ENCODE assay signal across 16 mouse cellular contexts in the genomic region with DNA sequence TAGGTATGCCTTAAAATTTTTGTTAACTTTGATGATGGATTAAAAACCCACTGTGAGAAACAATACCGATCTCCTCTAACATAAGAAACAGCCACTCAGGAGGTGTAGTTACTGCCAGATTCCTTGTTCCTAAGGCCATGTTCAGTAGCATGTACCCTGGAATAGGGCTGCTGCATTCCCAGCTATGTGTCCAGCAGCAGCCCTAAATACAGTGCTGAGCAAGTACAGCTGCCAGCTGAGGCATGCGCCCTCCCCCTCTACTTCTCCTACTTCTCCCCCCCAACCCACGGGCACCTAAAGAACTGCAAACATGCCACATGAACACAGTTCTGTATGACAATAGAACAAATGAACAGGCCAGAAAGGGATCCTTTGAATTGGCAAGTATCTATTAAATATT. TPM values are rescaled to one million over a fixed set of nuclear protein-coding genes. Genes with fewer than 3 reads are reported as not detected.
DNase-seq lines count a peak whose midpoint lies in the region; ATAC-seq and TF ChIP-seq lines count a peak whose summit lies in the region.
"Had no signal": no experiment of that assay in that cellular context is flagged by ENCODE, and none has a peak within 500 bp of the region (broad histone marks: within the 10 kb centered on the region; RNA-seq: fewer than 3 reads in every experiment).

No protein-coding gene starts in this region.

- no peak for TF ChIP-seq POLR2A in olfactory bulb, adult 2 months (IDR thresholded peaks at IDR 0.05; ENCODE audit: insufficient read depth, low read depth, low read length)

- no peaks in the 10 kb centered on the region for H3K27me3 ChIP-seq in heart, embryonic 13.5 days (replicated peaks)
- H3K27me3 ChIP-seq in lung, embryonic 15.5 days: no peaks in the 10 kb centered on the region
- no peaks in the 10 kb centered on the region for H3K27me3 ChIP-seq in lung, postnatal 0 days (replicated peaks; ENCODE audit: insufficient read depth, low read length)
- no peaks in the 10 kb centered on the region for H3K27me3 ChIP-seq in hindbrain, embryonic 10.5 days (ENCODE audit: insufficient read depth, poor library complexity, severe bottlenecking)

- ATAC-seq in heart, embryonic 13.5 days (ENCODE audit: extremely low read depth, insufficient number of reproducible peaks, low FRiP score, low TSS enrichment): no peak
- no peak for ATAC-seq in lung, embryonic 15.5 days (ENCODE audit: borderline replicate concordance, extremely low read depth, low FRiP score, low TSS enrichment)
- no peak for ATAC-seq in lung, postnatal 0 days
- ATAC-seq: activated CD4-positive, CD25-positive, alpha-beta regulatory T cell, adult 4 months had no signal

- no peaks in the 10 kb centered on the region for H3K9me3 ChIP-seq in heart, embryonic 13.5 days
- H3K9me3 ChIP-seq in lung, embryonic 15.5 days: no peaks in the 10 kb centered on the region
- no peaks in the 10 kb centered on the region for H3K9me3 ChIP-seq in lung, postnatal 0 days (ENCODE audit: low read length)
- H3K9me3 ChIP-seq in hindbrain, embryonic 10.5 days: no peaks in the 10 kb centered on the region
- H3K9me3 ChIP-seq: forebrain, embryonic 10.5 days had no signal

- no peak overlapping the region for H3K4me2 ChIP-seq in heart, embryonic 13.5 days
- H3K4me2 ChIP-seq in lung, embryonic 15.5 days: no peak overlapping the region
- no peak overlapping the region for H3K4me2 ChIP-seq in lung, postnatal 0 days (replicated peaks; ENCODE audit: low read depth, low read length)
- H3K4me2 ChIP-seq: liver, embryonic 11.5 days had no signal

- WGBS in heart, embryonic 13.5 days: 63% methylated on average over 3 of the region's 3 CpGs
- 55% methylated on average over 3 of the region's 3 CpGs for WGBS in lung, embryonic 15.5 days
- 57% methylated on average over 3 of the region's 3 CpGs for WGBS in lung, postnatal 0 days
- 60% methylated on average over 3 of the region's 3 CpGs for WGBS in hindbrain, embryonic 10.5 days
- WGBS in olfactory bulb, adult 2 months: 38% methylated on average over 3 of the region's 3 CpGs

- no peak overlapping the region for H3K9ac ChIP-seq in heart, embryonic 13.5 days
- no peak overlapping the region for H3K9ac ChIP-seq in lung, embryonic 15.5 days
- H3K9ac ChIP-seq in lung, postnatal 0 days (replicated peaks; ENCODE audit: low read depth): no peak overlapping the region

- intact Hi-C loops in heart, postnatal 36 days (cut with DNase I): loop anchor here (5.0 kb wide), 1 partner anchor 44 kb away; no protein-coding TSS in a partner anchor

- TF ChIP-seq EP300 in lung, postnatal 0 days (IDR thresholded peaks at IDR 0.05): no peak

- H3K4me3 ChIP-seq in heart, embryonic 13.5 days: no peak overlapping the region
- H3K4me3 ChIP-seq in lung, embryonic 15.5 days: no peak overlapping the region
- no peak overlapping the region for H3K4me3 ChIP-seq in lung, postnatal 0 days (ENCODE audit: low read depth, low read length)
- no peak overlapping the region for H3K4me3 ChIP-seq in hindbrain, embryonic 10.5 days
- H3K4me3 ChIP-seq in olfactory bulb, adult 2 months (ENCODE audit: insufficient read depth, low read depth, low read length): no peak overlapping the region
- H3K4me3 ChIP-seq: forebrain, embryonic 10.5 days had no signal

- H3K36me3 ChIP-seq in heart, embryonic 13.5 days: no peaks in the 10 kb centered on the region
- H3K36me3 ChIP-seq in lung, embryonic 15.5 days: no peaks in the 10 kb centered on the region
- H3K36me3 ChIP-seq in lung, postnatal 0 days (ENCODE audit: insufficient read depth, low read length): no peaks in the 10 kb centered on the region
- H3K36me3 ChIP-seq in hindbrain, embryonic 10.5 days: peaks cover 11% of the 10 kb centered on the region

- peak overlapping the region; percentile 48; the same call in 1 of the 2 replicates for H3K27ac ChIP-seq in heart, embryonic 13.5 days (replicated peaks)
- H3K27ac ChIP-seq in lung, embryonic 15.5 days: peak overlapping the region; percentile 27; the same call in 1 of the 2 replicates
- no peak overlapping the region for H3K27ac ChIP-seq in lung, postnatal 0 days (ENCODE audit: low read length)
- 0 out of 2 replicates have a peak overlapping the region, but pooled peaks have one; percentile 41 for H3K27ac ChIP-seq in hindbrain, embryonic 10.5 days
- H3K27ac ChIP-seq in olfactory bulb, adult 2 months (ENCODE audit: insufficient read depth, low read depth, low read length): peak overlapping the region; percentile 33; the same call in 1 of the 2 replicates
- H3K27ac ChIP-seq: forebrain, embryonic 10.5 days had no signal

- DNase-seq in heart, postnatal 36 days: no peak
- no peak for DNase-seq in lung, postnatal 0 days (ENCODE audit: low spot score)
- DNase-seq in hindbrain, embryonic 10.5 days (ENCODE audit: low spot score): no peak
- no peak for DNase-seq in cerebellum, postnatal 4 days (ENCODE audit: low spot score in 2 of 2)
- no peak for DNase-seq in urinary bladder, postnatal 14 days (ENCODE audit: low spot score)
- DNase-seq: cerebellum, adult 2 months; embryo, embryonic 11 days; lung, postnatal 4 days; thymus, postnatal 4 days had no signal

- no peak for TF ChIP-seq CTCF in lung, postnatal 0 days (IDR thresholded peaks at IDR 0.05)
- TF ChIP-seq CTCF in olfactory bulb, adult 2 months (IDR thresholded peaks at IDR 0.05; ENCODE audit: insufficient read depth, low read depth, low read length): no peak

- H3K4me1 ChIP-seq in heart, embryonic 13.5 days: peaks cover 48% of the 10 kb centered on the region
- peaks cover 21% of the 10 kb centered on the region for H3K4me1 ChIP-seq in lung, embryonic 15.5 days
- H3K4me1 ChIP-seq in lung, postnatal 0 days (ENCODE audit: insufficient read depth, low read depth, low read length): peaks cover 8% of the 10 kb centered on the region; the same call in 1 of the 2 replicates
- peaks cover 34% of the 10 kb centered on the region for H3K4me1 ChIP-seq in hindbrain, embryonic 10.5 days (replicated peaks)
- H3K4me1 ChIP-seq in olfactory bulb, adult 2 months (ENCODE audit: control insufficient read depth, insufficient read depth, low read length): peaks cover 7% of the 10 kb centered on the region

RNA-seq across cellular contexts. Expression of a gene that starts 25.4 kb away (rescaled TPM):
- 2.7 and 2.8 TPM in 2 replicates for polyA plus RNA-seq in heart, embryonic 13.5 days (2015; fragmentation: Nextera tagmentation; extraction: Ambion mirVana)
- 1 to 10 TPM; 2.3 to 2.5 TPM for total RNA-seq in heart, postnatal 36 days (2021)
- polyA plus RNA-seq in lung, embryonic 15.5 days (2015; fragmentation: Nextera tagmentation; extraction: Ambion mirVana): 3.1 and 3.2 TPM in 2 replicates
- 0.68 and 0.85 TPM in 2 replicates for polyA plus RNA-seq in lung, postnatal 0 days (2015; fragmentation: Nextera tagmentation; extraction: Ambion mirVana)
- polyA plus RNA-seq in hindbrain, embryonic 10.5 days (2016; fragmentation: Nextera tagmentation; extraction: Ambion mirVana): 2.2 and 2.4 TPM in 2 replicates
- polyA plus RNA-seq in olfactory bulb, adult 2 months (2012; ENCODE audit: insufficient read depth, insufficient read length, low replicate concordance, missing spikeins): not detected in 2 replicates
- total RNA-seq: MEL had no signal
